Mouse (Mus musculus) heart, embryonic 12.5 days (tissue): ENCODE results near the gene Zbtb24. TPM values are rescaled to one million over a fixed set of nuclear protein-coding genes. Genes with fewer than 3 reads are reported as not detected.

Experiments used
- ATAC-seq: fragments of 200-750 bp; cut with Nextera tagmentation; 2 replicates; pipeline ENCODE4 v1.8.0; 2017; ENCODE audit warnings: moderate TSS enrichment, moderate library complexity; ENCODE audit not compliant: insufficient number of reproducible peaks, low FRiP score
- H3K27ac ChIP-seq: fragments of 300-500 bp; sonication (generic); 2 replicates; pipeline ENCODE4 v1.5.1; 2016; ENCODE audit warnings: mild to moderate bottlenecking, moderate library complexity; ENCODE audit not compliant: poor library complexity, severe bottlenecking
- H3K27me3 ChIP-seq: fragments of 300-500 bp; sonication (generic); replicated peaks from 2 replicates; pipeline ENCODE4 v1.6.1; 2016; ENCODE audit warnings: mild to moderate bottlenecking, moderate library complexity
- H3K36me3 ChIP-seq: fragments of 300-500 bp; sonication (generic); 2 replicates; pipeline ENCODE4 v1.6.1; 2016; ENCODE audit warnings: mild to moderate bottlenecking, moderate library complexity
- H3K4me1 ChIP-seq: fragments of 300-500 bp; sonication (generic); replicated peaks from 2 replicates; pipeline ENCODE4 v1.6.1; 2016; ENCODE audit warnings: mild to moderate bottlenecking
- H3K4me2 ChIP-seq: fragments of 300-500 bp; sonication (generic); 2 replicates; pipeline ENCODE4 v1.6.1; 2016; ENCODE audit warnings: mild to moderate bottlenecking, moderate library complexity
- H3K4me3 ChIP-seq: fragments of 300-500 bp; sonication (generic); 2 replicates; pipeline ENCODE4 v1.5.1; 2016; ENCODE audit warnings: mild to moderate bottlenecking
- H3K9ac ChIP-seq: fragments of 300-500 bp; sonication (generic); 2 replicates; pipeline ENCODE4 v1.6.1; 2016; ENCODE audit warnings: mild to moderate bottlenecking, moderate library complexity
- H3K9me3 ChIP-seq: fragments of 300-500 bp; sonication (generic); replicated peaks from 2 replicates; pipeline ENCODE4 v1.6.1; 2016; ENCODE audit warnings: mild to moderate bottlenecking, moderate library complexity
- WGBS: fragments of 180-500 bp; shearing (Covaris S2); methylation state at CpG from one replicate; pipeline ENCODE4 v1.1.7; 2016; 5-methylcytosine and 5-hydroxymethylcytosine counted together
- polyA plus RNA-seq: library from polyadenylated mRNA; unstranded; fragments of >200 nt; fragmentation: Nextera tagmentation; extraction: Ambion mirVana; gene quantifications from 2 replicates; pipeline ENCODE4 v1.2.1, GENCODE M21; 2016

Zbtb24 gene
- polyA plus RNA-seq, 1 experiment from 2014 or later: 13.3 TPM

- Histone ChIP-seq H3K27me3 (no peaks in the 10 kb centered on the region), H3K4me3 (no peak overlapping the region), H3K9me3 (no peaks in the 10 kb centered on the region), H3K9ac (no peak overlapping the region), H3K4me2 (no peak overlapping the region), H3K27ac (no peak overlapping the region), H3K4me1 (peaks cover 2% of the 10 kb centered on the region; the same call in 1 of the 2 replicates), H3K36me3 (peaks cover 26% of the 10 kb centered on the region)
- ATAC-seq: no peak
- whole genome bisulfite sequencing: 49% methylated on average over 6 of the region's 6 CpGs
Observed at GRCm38 (mm10) chr10:41467325-41467724, 17.1 kb downstream of the Zbtb24 start.

GRCm38 (mm10) chr10:41470693-41471092, 20.5 kb downstream of the Zbtb24 start:
- 76% methylated on average over 3 of the region's 3 CpGs for WGBS

GRCm38 (mm10) chr10:41472534-41472933, 22.4 kb downstream of the Zbtb24 start:
- H3K9me3 ChIP-seq: no peaks in the 10 kb centered on the region
- no peak overlapping the region for H3K27ac ChIP-seq
- no peak overlapping the region for H3K9ac ChIP-seq
- H3K27me3 ChIP-seq: no peaks in the 10 kb centered on the region
- peaks cover 47% of the 10 kb centered on the region for H3K4me1 ChIP-seq
- no peak for ATAC-seq
- no peak overlapping the region for H3K4me3 ChIP-seq
- H3K36me3 ChIP-seq: 0 out of 2 replicates have a peak, but pooled peaks cover under 1% of the 10 kb centered on the region
- no peak overlapping the region for H3K4me2 ChIP-seq

More at GRCm38 (mm10) chr10:41470693-41471092, 20.5 kb downstream of the Zbtb24 start:
- H3K27ac ChIP-seq: no peak overlapping the region
- H3K4me3 ChIP-seq: no peak overlapping the region
- H3K9ac ChIP-seq: no peak overlapping the region
- no peaks in the 10 kb centered on the region for H3K27me3 ChIP-seq
- no peak overlapping the region for H3K4me2 ChIP-seq
- H3K9me3 ChIP-seq: no peaks in the 10 kb centered on the region
- no peak for ATAC-seq
- peaks cover 34% of the 10 kb centered on the region for H3K4me1 ChIP-seq
- 0 out of 2 replicates have a peak, but pooled peaks cover 12% of the 10 kb centered on the region for H3K36me3 ChIP-seq

- Histone ChIP-seq H3K36me3 (peaks cover 1% of the 10 kb centered on the region; the same call in 1 of the 2 replicates), H3K27ac (peak overlapping the region; percentile 82; the same call in 1 of the 2 replicates), H3K4me2 (no peak overlapping the region), H3K9ac (no peak overlapping the region), H3K4me3 (no peak overlapping the region), H3K4me1 (peaks cover 52% of the 10 kb centered on the region), H3K9me3 (no peaks in the 10 kb centered on the region), H3K27me3 (no peaks in the 10 kb centered on the region)
- WGBS: 77% methylated on average over 5 of the region's 5 CpGs
- ATAC-seq: no peak
Observed at GRCm38 (mm10) chr10:41472962-41473481, 22.8 kb downstream of the Zbtb24 start.

- Histone ChIP-seq H3K27ac (peak overlapping the region; percentile 82), H3K9ac (no peak overlapping the region), H3K4me2 (no peak overlapping the region; the same call in 1 of the 2 replicates), H3K4me1 (peaks cover 58% of the 10 kb centered on the region), H3K27me3 (no peaks in the 10 kb centered on the region), H3K4me3 (no peak overlapping the region), H3K36me3 (peaks cover 10% of the 10 kb centered on the region), H3K9me3 (no peaks in the 10 kb centered on the region)
- no peak for ATAC-seq
- WGBS: 28% methylated on average over 6 of the region's 6 CpGs
Observed at GRCm38 (mm10) chr10:41473782-41474468, 23.7 kb downstream of the Zbtb24 start.

- Histone ChIP-seq H3K27me3 (no peaks in the 10 kb centered on the region), H3K9me3 (no peaks in the 10 kb centered on the region)
Observed at GRCm38 (mm10) chr10:41474981-41475391, 24.8 kb downstream of the Zbtb24 start.

GRCm38 (mm10) chr10:41476171-41477017, 26.2 kb downstream of the Zbtb24 start, which contains the start of gene Mical1:
Gene Mical1, plus strand, starts transcription at chr10:41476314.
- Histone ChIP-seq H3K27me3 (no peaks in the 10 kb centered on the region), H3K4me2 (peak within 1 kb of the TSS; percentile 95), H3K36me3 (peaks cover 31% of the 10 kb centered on the region), H3K4me1 (peaks cover 75% of the 10 kb centered on the region), H3K9ac (peak within 1 kb of the TSS; percentile 79), H3K27ac (peak within 1 kb of the TSS; percentile 91), H3K9me3 (no peaks in the 10 kb centered on the region), H3K4me3 (peak within 1 kb of the TSS; percentile 73)
- WGBS: under 1% methylated on average over 35 of the region's 35 CpGs
- ATAC-seq: peak; percentile 82

More at GRCm38 (mm10) chr10:41474981-41475391, 24.8 kb downstream of the Zbtb24 start:
- Histone ChIP-seq H3K4me3 (no peak overlapping the region), H3K9ac (peak overlapping the region; percentile 37; the same call in 1 of the 2 replicates), H3K4me1 (peaks cover 61% of the 10 kb centered on the region), H3K4me2 (0 out of 2 replicates have a peak overlapping the region, but pooled peaks have one; percentile 5), H3K36me3 (peaks cover 21% of the 10 kb centered on the region), H3K27ac (peak overlapping the region; percentile 91)
- 38% methylated on average over 1 of the region's 1 CpGs for WGBS
- ATAC-seq: no peak

- H3K9me3 ChIP-seq: no peaks in the 10 kb centered on the region
- peaks cover 80% of the 10 kb centered on the region for H3K4me1 ChIP-seq
- no peak for ATAC-seq
- H3K36me3 ChIP-seq: peaks cover 36% of the 10 kb centered on the region
- peak overlapping the region; percentile 95 for H3K4me2 ChIP-seq
- H3K27ac ChIP-seq: peak overlapping the region; percentile 90
- H3K27me3 ChIP-seq: no peaks in the 10 kb centered on the region
- H3K4me3 ChIP-seq: peak overlapping the region; percentile 73
- H3K9ac ChIP-seq: peak overlapping the region; percentile 79
- 0% methylated on average over 9 of the region's 9 CpGs for WGBS
Observed at GRCm38 (mm10) chr10:41477018-41477277, 26.8 kb downstream of the Zbtb24 start.

GRCm38 (mm10) chr10:41477278-41478181, 27.3 kb downstream of the Zbtb24 start:
- H3K4me2 ChIP-seq: peak overlapping the region; percentile 95
- ATAC-seq: peak; percentile 66
- H3K9me3 ChIP-seq: no peaks in the 10 kb centered on the region
- H3K27ac ChIP-seq: peak overlapping the region; percentile 90
- 3% methylated on average over 20 of the region's 20 CpGs for WGBS
- H3K36me3 ChIP-seq: peaks cover 42% of the 10 kb centered on the region
- H3K4me1 ChIP-seq: peaks cover 76% of the 10 kb centered on the region
- H3K27me3 ChIP-seq: no peaks in the 10 kb centered on the region
- peak overlapping the region; percentile 79 for H3K9ac ChIP-seq
- H3K4me3 ChIP-seq: peak overlapping the region; percentile 73

- no peak for ATAC-seq
- H3K4me2 ChIP-seq: no peak overlapping the region
- WGBS: 75% methylated on average over 3 of the region's 3 CpGs
- H3K9me3 ChIP-seq: no peaks in the 10 kb centered on the region
- no peaks in the 10 kb centered on the region for H3K27me3 ChIP-seq
- H3K9ac ChIP-seq: no peak overlapping the region
- no peak overlapping the region for H3K4me3 ChIP-seq
- H3K4me1 ChIP-seq: peaks cover 52% of the 10 kb centered on the region
- H3K36me3 ChIP-seq: peaks cover 66% of the 10 kb centered on the region
- no peak overlapping the region for H3K27ac ChIP-seq
Observed at GRCm38 (mm10) chr10:41479961-41480360, 29.8 kb downstream of the Zbtb24 start.
